Mouse (Mus musculus) MEL (cell line): ENCODE results near the gene Chst14. TPM values are rescaled to one million over a fixed set of nuclear protein-coding genes. Genes with fewer than 3 reads are reported as not detected.

Experiments
- DNase-seq: peaks from one replicate; pipeline ENCODE4 v3.0.0; 2011; ENCODE audit warnings: low read depth, low spot score
- H3K27ac ChIP-seq: 2 replicates; pipeline ENCODE4 v1.5.1; 2012; ENCODE audit warnings: low read depth, mild to moderate bottlenecking, control low read depth, low read length, moderate library complexity; ENCODE audit not compliant: control insufficient read depth
- H3K27me3 ChIP-seq, 2 experiments: fragments of 150-350 bp in 1 of 2; sonication (generic) in 1 of 2; 2 replicates each; pipeline ENCODE4 v1.6.1; 2012; ENCODE audit warnings: low read length in 2 of 2, mild to moderate bottlenecking in 2 of 2, improper control_type of control experiment in 1 of 2, moderate library complexity in 1 of 2; ENCODE audit not compliant: insufficient read depth in 2 of 2, control insufficient read depth in 1 of 2
- H3K36me3 ChIP-seq, 2 experiments: 2 replicates each; pipeline ENCODE4 v1.6.1; 2012 to 2014; ENCODE audit warnings: low read length in 2 of 2, improper control_type of control experiment in 1 of 2, inconsistent platforms in 1 of 2, mild to moderate bottlenecking in 1 of 2; ENCODE audit not compliant: insufficient read depth in 2 of 2, control insufficient read depth in 1 of 2
- H3K4me1 ChIP-seq, 2 experiments: fragments of 150-350 bp in 1 of 2; sonication (generic) in 1 of 2; 2 replicates each; pipeline ENCODE4 v1.6.1; 2012; ENCODE audit warnings: low read length in 2 of 2, improper control_type of control experiment in 1 of 2, mild to moderate bottlenecking in 1 of 2; ENCODE audit not compliant: insufficient read depth in 2 of 2, control insufficient read depth in 1 of 2
- H3K4me3 ChIP-seq, 2 experiments: fragments of 150-350 bp in 1 of 2; sonication (generic) in 1 of 2; 2 replicates each; pipeline ENCODE4 v1.5.1; 2012; ENCODE audit warnings: low read depth in 2 of 2, low read length in 2 of 2, mild to moderate bottlenecking in 2 of 2, moderate library complexity in 2 of 2, control low read depth in 1 of 2, improper control_type of control experiment in 1 of 2; ENCODE audit not compliant: control insufficient read depth in 1 of 2, insufficient read depth in 1 of 2
- H3K79me2 ChIP-seq: 2 replicates; pipeline ENCODE4 v1.6.1; 2012; ENCODE audit warnings: mild to moderate bottlenecking, low read length, moderate library complexity; ENCODE audit not compliant: control insufficient read depth, poor library complexity, insufficient read depth
- H3K9ac ChIP-seq: 2 replicates; pipeline ENCODE4 v1.6.1; 2012; ENCODE audit warnings: low read depth, mild to moderate bottlenecking, control low read depth, low read length, moderate library complexity; ENCODE audit not compliant: control insufficient read depth, poor library complexity, severe bottlenecking
- H3K9me3 ChIP-seq: fragments of 150-350 bp; sonication (generic); replicated peaks from 2 replicates; pipeline ENCODE4 v1.6.1; 2012; ENCODE audit warnings: mild to moderate bottlenecking, low read length, improper control_type of control experiment, moderate library complexity; ENCODE audit not compliant: insufficient read depth
- CHD2 ChIP-seq: IDR thresholded peaks from 2 replicates; pipeline ENCODE4 v1.6.1; 2011; ENCODE audit warnings: low read length, improper control_type of control experiment
- CTCF ChIP-seq, 3 experiments: IDR thresholded peaks in 2 of 3; conservative IDR thresholded peaks in 1 of 3; 2 replicates each; pipeline ENCODE4 v1.5.1; 2011 to 2012; ENCODE audit warnings: low read length in 3 of 3, low read depth in 2 of 3, mild to moderate bottlenecking in 2 of 3, improper control_type of control experiment in 1 of 3, inconsistent platforms in 1 of 3, mixed read lengths in 1 of 3, moderate library complexity in 1 of 3; ENCODE audit not compliant: control insufficient read depth in 1 of 3, insufficient read depth in 1 of 3, poor library complexity in 1 of 3, severe bottlenecking in 1 of 3
- ELF1 ChIP-seq: IDR thresholded peaks from 2 replicates; pipeline ENCODE4 v1.6.1; 2014; ENCODE audit warnings: low read depth, mild to moderate bottlenecking, inconsistent platforms, low read length, improper control_type of control experiment, moderate library complexity
- ETS1 ChIP-seq: IDR thresholded peaks from 2 replicates; pipeline ENCODE4 v1.6.1; 2012; ENCODE audit warnings: low read depth, mild to moderate bottlenecking, inconsistent platforms, low read length, improper control_type of control experiment, moderate library complexity
- GABPA ChIP-seq: IDR thresholded peaks from 2 replicates; pipeline ENCODE4 v1.6.1; 2012; ENCODE audit warnings: low read depth, mild to moderate bottlenecking, inconsistent platforms, low read length, improper control_type of control experiment, moderate library complexity
- GATA1 ChIP-seq: IDR thresholded peaks from 2 replicates; pipeline ENCODE4 v1.6.1; 2011; ENCODE audit warnings: low read depth, low read length, improper control_type of control experiment
- JUND ChIP-seq: IDR thresholded peaks from 2 replicates; pipeline ENCODE4 v1.6.1; 2011; ENCODE audit warnings: low read depth, mild to moderate bottlenecking, improper control_type of control experiment, low read length
- KAT2A ChIP-seq: conservative IDR thresholded peaks from 2 replicates; pipeline ENCODE4 v1.6.1; 2012; ENCODE audit warnings: low read depth, low read length, improper control_type of control experiment, inconsistent platforms
- MAFK ChIP-seq: IDR thresholded peaks from 2 replicates; pipeline ENCODE4 v1.6.1; 2011; ENCODE audit warnings: low read depth, mild to moderate bottlenecking, low read length, improper control_type of control experiment, borderline replicate concordance
- MAX ChIP-seq: IDR thresholded peaks from 2 replicates; pipeline ENCODE4 v1.6.1; 2011; ENCODE audit warnings: low read length, improper control_type of control experiment
- MAZ ChIP-seq: IDR thresholded peaks from 2 replicates; pipeline ENCODE4 v1.6.1; 2012; ENCODE audit warnings: low read depth, mild to moderate bottlenecking, inconsistent platforms, low read length, improper control_type of control experiment
- MEF2A ChIP-seq: IDR thresholded peaks from 2 replicates; pipeline ENCODE4 v1.6.1; 2014; ENCODE audit warnings: low read depth, mild to moderate bottlenecking, inconsistent platforms, low read length, improper control_type of control experiment; ENCODE audit not compliant: poor library complexity, insufficient replicate concordance, severe bottlenecking; ENCODE audit errors: extremely low read depth
- MXI1 ChIP-seq: IDR thresholded peaks from 2 replicates; pipeline ENCODE4 v1.6.1; 2011; ENCODE audit warnings: mild to moderate bottlenecking, low read depth, low read length, improper control_type of control experiment
- MYC ChIP-seq: IDR thresholded peaks from 2 replicates; pipeline ENCODE4 v1.6.1; 2011; ENCODE audit warnings: low read depth, mild to moderate bottlenecking, low read length, improper control_type of control experiment, moderate library complexity
- POLR2AphosphoS2 ChIP-seq: IDR thresholded peaks from 2 replicates; pipeline ENCODE4 v1.6.1; 2011; ENCODE audit warnings: low read length, improper control_type of control experiment
- POLR2AphosphoS5 ChIP-seq: IDR thresholded peaks from 2 replicates; pipeline ENCODE4 v1.6.1; 2012; ENCODE audit warnings: low read depth, borderline replicate concordance, mild to moderate bottlenecking, inconsistent platforms, low read length, moderate library complexity, mixed read lengths
- TAL1 ChIP-seq: IDR thresholded peaks from 2 replicates; pipeline ENCODE4 v1.6.1; 2012; ENCODE audit warnings: mild to moderate bottlenecking, inconsistent platforms, low read length, moderate library complexity, mixed read lengths
- TCF12 ChIP-seq: IDR thresholded peaks from 2 replicates; pipeline ENCODE4 v1.6.1; 2014; ENCODE audit warnings: low read depth, mild to moderate bottlenecking, inconsistent platforms, low read length, improper control_type of control experiment, moderate library complexity
- UBTF ChIP-seq: IDR thresholded peaks from 2 replicates; pipeline ENCODE4 v1.6.1; 2012; ENCODE audit warnings: low read depth, mild to moderate bottlenecking, inconsistent platforms, low read length, improper control_type of control experiment, moderate library complexity, borderline replicate concordance; ENCODE audit not compliant: insufficient read depth
- USF1 ChIP-seq: IDR thresholded peaks from 2 replicates; pipeline ENCODE4 v1.6.1; 2014; ENCODE audit warnings: low read depth, mild to moderate bottlenecking, inconsistent platforms, low read length, improper control_type of control experiment, moderate library complexity
- USF2 ChIP-seq, 2 experiments: IDR thresholded peaks; 2 replicates each; pipeline ENCODE4 v1.6.1; 2011 to 2012; ENCODE audit warnings: improper control_type of control experiment in 2 of 2, low read length in 2 of 2, borderline replicate concordance in 1 of 2, inconsistent platforms in 1 of 2, low read depth in 1 of 2, mild to moderate bottlenecking in 1 of 2; ENCODE audit not compliant: insufficient read depth in 1 of 2
- ZC3H11A ChIP-seq: IDR thresholded peaks from 2 replicates; pipeline ENCODE4 v1.6.1; 2012; ENCODE audit warnings: low read depth, mild to moderate bottlenecking, inconsistent platforms, low read length, improper control_type of control experiment
- ZKSCAN1 ChIP-seq: IDR thresholded peaks from 2 replicates; pipeline ENCODE4 v1.6.1; 2012; ENCODE audit warnings: low read depth, mild to moderate bottlenecking, inconsistent platforms, low read length, improper control_type of control experiment, moderate library complexity
- ZNF384 ChIP-seq: IDR thresholded peaks from 2 replicates; pipeline ENCODE4 v1.6.1; 2012; ENCODE audit warnings: low read depth, mild to moderate bottlenecking, inconsistent platforms, low read length, improper control_type of control experiment
- polyA plus RNA-seq, 2 experiments: library from polyadenylated mRNA; stranded (reverse) in 1 of 2; unstranded in 1 of 2; fragments of >175 nt in 1 of 2; fragments of >200 nt in 1 of 2; gene quantifications; 2 replicates each; pipeline versions ENCODE4 v1.2.1 to v1.2.4; 2012; ENCODE audit warnings: low replicate concordance in 2 of 2, low read depth in 1 of 2; ENCODE audit not compliant: insufficient read length in 2 of 2, insufficient read depth in 1 of 2, missing spikeins in 1 of 2
- total RNA-seq: library from RNA; depleted of rRNA; stranded (reverse); fragments of 300-350 nt; gene quantifications from 2 replicates; pipeline ENCODE4 v1.2.3, GENCODE M21; 2012

Chst14 gene
- total and polyA plus RNA-seq, 3 experiments: 2.2 to 5.0 TPM; not detected in 1

DNA sequence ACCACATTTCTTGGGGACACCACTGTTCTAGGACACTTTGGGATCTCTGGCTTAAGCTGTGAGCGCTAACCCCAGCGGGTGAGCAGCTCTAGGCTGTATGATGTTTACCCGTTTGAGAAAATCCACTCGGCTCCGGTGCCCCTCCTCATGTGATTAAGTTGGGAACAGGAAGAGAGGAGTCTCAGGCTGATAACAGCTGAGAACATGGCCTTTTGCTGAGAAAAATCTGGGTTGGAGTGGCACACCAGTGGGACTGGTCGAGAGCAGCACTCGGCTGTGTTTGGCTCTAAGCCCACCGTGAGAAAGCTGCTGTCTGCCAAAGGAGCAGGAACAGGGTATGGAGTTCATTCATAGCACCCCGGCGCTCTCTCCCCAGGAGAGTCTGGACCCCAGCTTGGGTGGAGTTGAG is 23.0 kb upstream of the Chst14 start (continued):
- TF ChIP-seq MYC: no peak
- no peak for TF ChIP-seq MAZ
- TF ChIP-seq JUND: no peak
- no peak for TF ChIP-seq MAX
- TF ChIP-seq ETS1: 0 out of 2 replicates have a peak, but pooled peaks have one; percentile 36
- peak; percentile 35; the same call in 1 of the 2 replicates for TF ChIP-seq GATA1
- no peak for TF ChIP-seq CHD2
- TF ChIP-seq POLR2AphosphoS5: no peak
- no peak for TF ChIP-seq GABPA
- TF ChIP-seq MXI1: peak; percentile 27; the same call in 1 of the 2 replicates

DNA sequence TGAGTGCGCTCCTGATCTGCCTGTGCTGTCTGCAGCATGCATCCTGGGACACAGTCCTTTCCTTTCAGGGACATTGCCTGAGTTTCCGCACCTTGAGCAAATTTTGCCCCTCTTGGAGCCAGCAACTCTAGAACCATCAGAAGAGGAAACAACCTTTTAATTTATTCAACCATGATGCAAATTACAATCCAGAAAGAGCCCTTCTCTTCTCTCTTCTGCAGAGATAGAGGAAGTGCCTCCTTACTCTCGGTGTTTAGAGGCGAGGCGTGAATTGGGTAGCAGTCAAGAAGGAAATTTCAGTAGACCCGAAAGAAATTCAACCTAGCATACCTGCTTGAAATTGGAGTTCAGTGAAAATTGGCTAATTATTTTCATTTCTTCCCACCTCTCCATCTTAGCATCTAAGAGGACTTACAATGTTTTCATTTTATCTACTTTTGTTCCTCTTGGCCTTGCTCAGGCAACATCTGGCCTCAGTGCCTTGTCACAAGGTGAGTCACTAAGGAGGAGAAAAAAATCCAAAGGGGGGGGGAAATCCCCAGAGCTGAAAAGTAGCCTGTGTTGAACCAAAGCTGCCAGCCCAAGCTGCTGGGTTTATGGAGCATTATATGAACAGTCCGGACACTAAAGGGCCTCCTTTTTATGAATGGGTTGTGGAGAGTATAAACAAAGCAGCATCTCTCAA is 20.7 kb upstream of the Chst14 start:
- Histone ChIP-seq H3K79me2 (peaks cover 57% of the 10 kb centered on the region), H3K36me3 (peaks cover 0 to 24% of the 10 kb centered on the region in 2 experiments; a peak in 2 of 4 replicates), H3K9me3 (no peaks in the 10 kb centered on the region), H3K9ac (no peak overlapping the region), H3K4me1 (peaks cover 3 to 35% of the 10 kb centered on the region in 2 experiments), H3K27me3 (no peaks in the 10 kb centered on the region), H3K4me3 (no peak overlapping the region), H3K27ac (no peak overlapping the region)
- TF ChIP-seq ZNF384 (0 out of 2 replicates have a peak, but pooled peaks have one; percentile 8), CHD2 (no peak), UBTF (no peak)
- peak; percentile 75 for DNase-seq

- H3K9ac ChIP-seq: no peak overlapping the region
- H3K4me3 ChIP-seq: no peak overlapping the region
- H3K9me3 ChIP-seq: no peaks in the 10 kb centered on the region
- no peak for TF ChIP-seq CHD2
- no peak for TF ChIP-seq USF1
- no peak for TF ChIP-seq ZC3H11A
- TF ChIP-seq ZNF384: no peak
- no peak for TF ChIP-seq KAT2A
- no peak for TF ChIP-seq MAZ
- TF ChIP-seq ETS1: no peak
- no peak for TF ChIP-seq CTCF (IDR thresholded peaks at IDR 0.05 in 2 of 3, conservative IDR thresholded peaks at IDR 0.05 in 1 of 3; ENCODE audit: control insufficient read depth in 1 of 3, insufficient read depth in 1 of 3, low read depth in 2 of 3, low read length in 3 of 3, poor library complexity in 1 of 3, severe bottlenecking in 1 of 3)
- no peak for TF ChIP-seq TAL1
- TF ChIP-seq USF2 (IDR thresholded peaks at IDR 0.05; ENCODE audit: borderline replicate concordance in 1 of 2, insufficient read depth in 1 of 2, low read depth in 1 of 2, low read length in 2 of 2): no peak
- TF ChIP-seq ZKSCAN1: no peak
- TF ChIP-seq UBTF: no peak
- no peak for TF ChIP-seq MAFK
- no peak for TF ChIP-seq MAX
- TF ChIP-seq MEF2A: no peak
- TF ChIP-seq ELF1: no peak
- no peak for TF ChIP-seq GATA1
- TF ChIP-seq TCF12: no peak
- TF ChIP-seq POLR2AphosphoS2: no peak
- TF ChIP-seq MYC: no peak
- peaks cover 59% of the 10 kb centered on the region for H3K79me2 ChIP-seq
- H3K27ac ChIP-seq: no peak overlapping the region
- H3K36me3 ChIP-seq: peaks cover 0 to 24% of the 10 kb centered on the region in 2 experiments; a peak in 2 of 4 replicates
- peaks cover 3 to 35% of the 10 kb centered on the region in 2 experiments for H3K4me1 ChIP-seq
- DNase-seq: no peak
- no peaks in the 10 kb centered on the region for H3K27me3 ChIP-seq
These were observed 20.2 kb upstream of the Chst14 start for GRCm38 (mm10) chr2:118906118-118906492.
